Mouse (Mus musculus) midbrain, embryonic 15.5 days (tissue): Measurements from ENCODE around the gene Osgep. TPM values are rescaled to one million over a fixed set of nuclear protein-coding genes. Genes with fewer than 3 reads are reported as not detected.
"Not testable (repeated sequence)": the region's sequence is repeated elsewhere in the genome, so short reads cannot be mapped to it uniquely, and the experiment has no call there.

Source experiments
- ATAC-seq: fragments of 200-750 bp; cut with Nextera tagmentation; replicated peaks from 2 replicates; pipeline ENCODE4 v1.8.0; 2017; ENCODE audit warnings: moderate TSS enrichment
- H3K27ac ChIP-seq: fragments of 300-500 bp; sonication (generic); 2 replicates; pipeline ENCODE4 v1.5.1; 2015; ENCODE audit warnings: mild to moderate bottlenecking, inconsistent platforms
- H3K27me3 ChIP-seq: fragments of 300-500 bp; sonication (generic); replicated peaks from 2 replicates; pipeline ENCODE4 v1.6.1; 2015; ENCODE audit warnings: inconsistent platforms
- H3K36me3 ChIP-seq: fragments of 300-500 bp; sonication (generic); replicated peaks from 2 replicates; pipeline ENCODE4 v1.6.1; 2015; ENCODE audit warnings: inconsistent platforms
- H3K4me1 ChIP-seq: fragments of 300-500 bp; sonication (generic); 2 replicates; pipeline ENCODE4 v1.6.1; 2015; ENCODE audit warnings: inconsistent platforms
- H3K4me2 ChIP-seq: fragments of 300-500 bp; sonication (generic); 2 replicates; pipeline ENCODE4 v1.6.1; 2015; ENCODE audit warnings: inconsistent platforms, mild to moderate bottlenecking, moderate library complexity
- H3K4me3 ChIP-seq: fragments of 300-500 bp; sonication (generic); 2 replicates; pipeline ENCODE4 v1.5.1; 2015; ENCODE audit warnings: mild to moderate bottlenecking, inconsistent platforms
- H3K9ac ChIP-seq: fragments of 300-500 bp; sonication (generic); 2 replicates; pipeline ENCODE4 v1.6.1; 2015; ENCODE audit warnings: mild to moderate bottlenecking, inconsistent platforms
- H3K9me3 ChIP-seq: fragments of 300-500 bp; sonication (generic); 2 replicates; pipeline ENCODE4 v1.6.1; 2016; ENCODE audit warnings: inconsistent platforms
- WGBS: fragments of 180-500 bp; shearing (Covaris S2); methylation state at CpG from one replicate; pipeline ENCODE4 v1.1.7; 2015; ENCODE audit warnings: mixed read lengths; 5-methylcytosine and 5-hydroxymethylcytosine counted together
- polyA plus RNA-seq: library from polyadenylated mRNA; unstranded; fragments of >200 nt; fragmentation: Nextera tagmentation; extraction: Ambion mirVana; gene quantifications from 2 replicates; pipeline ENCODE4 v1.2.1, GENCODE M21; 2015

Gene Osgep
- polyA plus RNA-seq, 1 experiment from 2014 or later: 104 TPM

DNA sequence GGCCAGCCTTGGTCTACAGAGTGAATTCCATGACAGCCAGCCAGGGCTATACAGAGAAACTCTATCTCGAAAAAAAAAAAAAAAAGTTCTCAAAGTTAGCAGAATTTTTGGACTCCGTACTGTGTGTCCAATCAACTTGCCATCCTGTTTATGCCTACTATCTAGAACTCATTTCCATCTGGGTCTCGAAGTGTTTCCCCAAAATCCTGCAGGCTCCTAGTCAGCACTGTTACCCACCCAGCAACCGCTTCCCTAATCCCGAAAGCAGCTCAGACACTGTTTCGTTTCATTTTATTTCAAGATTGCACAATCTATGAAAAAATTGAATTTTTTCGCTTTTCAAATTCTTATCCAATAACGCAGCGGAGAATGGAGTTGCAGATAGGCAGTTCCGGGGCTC lies 30.8 kb upstream of the Osgep start:
- WGBS: 89% methylated on average over 10 of the region's 10 CpGs
- no peak for ATAC-seq

DNA sequence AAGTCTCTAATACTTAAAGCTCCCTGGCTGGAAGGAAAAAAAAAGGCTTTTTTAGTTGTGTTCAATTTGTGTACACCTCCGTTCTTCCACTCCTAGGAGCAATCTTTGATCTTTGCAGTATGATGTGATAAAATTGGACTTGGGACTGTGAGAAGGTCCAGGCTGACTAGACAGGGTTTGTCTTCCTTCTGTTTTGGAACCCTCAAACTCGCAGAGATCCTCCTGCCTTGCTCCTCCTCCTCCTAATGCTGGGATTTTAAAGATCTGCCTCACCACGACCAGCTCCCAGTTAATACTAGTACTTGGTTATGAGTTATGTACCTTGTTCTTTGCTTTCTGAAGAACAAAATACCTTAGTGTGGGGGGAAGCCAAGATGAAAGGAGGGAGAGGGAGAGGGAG lies 20.8 kb upstream of the Osgep start:
- H3K4me1 ChIP-seq: peaks cover 14% of the 10 kb centered on the region
- not testable (repeated sequence) for ATAC-seq, H3K27me3 ChIP-seq, H3K9ac ChIP-seq, H3K9me3 ChIP-seq, H3K27ac ChIP-seq, H3K36me3 ChIP-seq
- peak overlapping the region; percentile 49 for H3K4me3 ChIP-seq
- 20% methylated on average over 3 of the region's 3 CpGs for WGBS
- peak overlapping the region; percentile 55 for H3K4me2 ChIP-seq

More for the DNA sequence above, 30.8 kb upstream of the Osgep start:
- H3K27me3 ChIP-seq: no peaks in the 10 kb centered on the region
- no peak overlapping the region for H3K27ac ChIP-seq
- no peak overlapping the region for H3K4me2 ChIP-seq
- no peaks in the 10 kb centered on the region for H3K36me3 ChIP-seq
- no peak overlapping the region for H3K4me3 ChIP-seq
- no peaks in the 10 kb centered on the region for H3K9me3 ChIP-seq
- H3K4me1 ChIP-seq: no peaks in the 10 kb centered on the region
- H3K9ac ChIP-seq: no peak overlapping the region

DNA sequence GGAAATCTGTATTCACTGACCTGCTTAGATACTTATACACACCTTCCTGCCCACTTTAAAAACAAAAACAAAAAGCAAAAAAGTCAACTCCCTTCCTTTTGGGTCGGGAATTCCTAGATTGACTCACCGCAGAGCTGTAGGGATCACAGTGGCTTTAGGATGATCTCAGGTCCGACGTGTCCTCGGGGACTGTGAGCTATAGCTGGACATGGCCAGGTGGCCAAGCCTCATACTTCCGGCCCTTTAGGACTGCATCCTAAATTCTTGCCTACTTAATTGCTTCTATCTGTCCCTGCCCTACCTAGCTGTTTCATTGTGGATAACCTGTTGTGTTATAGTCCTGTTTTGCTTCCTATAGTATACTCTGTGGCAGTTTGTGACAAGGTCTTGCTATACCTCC lies 20.4 kb upstream of the Osgep start:
- Histone ChIP-seq H3K27ac (peak overlapping the region; percentile 83), H3K4me1 (peaks cover 14% of the 10 kb centered on the region), H3K4me2 (peak overlapping the region; percentile 55), H3K9ac (peak overlapping the region; percentile 26), H3K4me3 (peak overlapping the region; percentile 49)
- WGBS: 10% methylated on average over 6 of the region's 6 CpGs
- not testable (repeated sequence) for H3K36me3 ChIP-seq, H3K9me3 ChIP-seq, H3K27me3 ChIP-seq
- ATAC-seq: peak; percentile 24

DNA sequence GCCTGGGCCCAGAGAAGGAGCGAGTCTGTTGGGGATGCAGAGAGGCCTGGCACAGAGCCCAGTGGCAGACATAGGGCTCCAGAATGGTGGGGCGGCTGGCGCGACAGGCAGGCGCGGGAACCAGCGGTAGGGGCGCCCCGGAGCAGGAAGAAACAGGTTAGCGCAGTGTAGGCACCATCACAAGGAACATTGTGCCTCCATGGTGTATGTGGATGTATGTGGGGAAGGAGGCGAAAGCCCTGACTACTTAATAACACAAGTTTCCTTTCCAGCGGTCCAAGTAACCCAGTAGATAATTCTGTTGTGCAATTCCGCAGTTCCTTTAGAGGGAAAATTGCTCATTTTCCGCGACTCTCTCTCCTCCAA lies 20.0 kb upstream of the Osgep start:
- H3K27me3 ChIP-seq, H3K36me3 ChIP-seq, H3K9me3 ChIP-seq: not testable (repeated sequence)
- Histone ChIP-seq H3K4me1 (peaks cover 14% of the 10 kb centered on the region), H3K4me3 (peak overlapping the region; percentile 49), H3K27ac (peak overlapping the region; percentile 83), H3K9ac (peak overlapping the region; percentile 26), H3K4me2 (peak overlapping the region; percentile 55)
- WGBS: 0% methylated on average over 15 of the region's 15 CpGs
- ATAC-seq: peak; percentile 98

DNA sequence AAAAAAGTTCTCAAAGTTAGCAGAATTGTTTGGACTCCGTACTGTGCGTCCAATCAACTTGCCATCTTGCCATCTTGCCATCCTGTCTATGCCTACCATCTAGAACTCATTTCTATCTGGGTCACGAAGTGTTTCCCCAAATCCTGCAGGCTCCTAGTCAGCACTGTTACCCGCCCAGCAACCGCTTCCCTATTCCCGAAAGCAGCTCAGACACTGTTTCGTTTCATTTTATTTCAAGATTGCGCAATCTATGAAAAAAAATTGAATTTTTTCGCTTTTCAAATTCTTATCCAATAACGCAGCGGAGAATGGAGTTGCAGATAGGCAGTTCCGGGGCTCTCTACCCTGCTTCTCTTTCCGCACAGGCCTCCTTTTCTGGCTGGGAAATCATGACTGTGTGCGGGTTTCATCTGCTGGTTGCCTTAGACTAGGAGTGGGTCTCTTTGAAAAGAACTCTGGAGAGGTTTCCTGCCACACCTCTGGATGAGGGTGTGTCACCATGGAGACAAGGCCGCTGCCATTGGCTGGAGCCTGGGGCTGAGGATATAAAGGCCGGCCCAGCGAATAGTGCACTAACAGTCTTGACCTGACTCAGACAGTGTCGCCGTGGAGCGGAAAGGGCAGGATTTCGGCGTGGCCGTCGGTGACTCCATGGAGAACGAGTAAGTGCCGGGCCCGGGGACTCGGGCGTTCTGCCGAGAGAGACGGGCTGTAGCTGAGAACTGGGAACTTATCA lies 19.4 kb upstream of the Osgep start, which contains the start of gene Gm49342:
Gene Gm49342 (plus strand): TSS at position 586 of the 736 bp plus-strand sequence.
- Histone ChIP-seq H3K27me3 (no peaks in the 10 kb centered on the region), H3K27ac (peak within 1 kb of the TSS; percentile 83), H3K9ac (peak within 1 kb of the TSS; percentile 26), H3K4me2 (peak within 1 kb of the TSS; percentile 55), H3K4me3 (peak within 1 kb of the TSS; percentile 49), H3K9me3 (no peaks in the 10 kb centered on the region), H3K36me3 (no peaks in the 10 kb centered on the region), H3K4me1 (peaks cover 14% of the 10 kb centered on the region)
- 18% methylated on average over 31 of the region's 31 CpGs for WGBS
- peak; percentile 98 for ATAC-seq

DNA sequence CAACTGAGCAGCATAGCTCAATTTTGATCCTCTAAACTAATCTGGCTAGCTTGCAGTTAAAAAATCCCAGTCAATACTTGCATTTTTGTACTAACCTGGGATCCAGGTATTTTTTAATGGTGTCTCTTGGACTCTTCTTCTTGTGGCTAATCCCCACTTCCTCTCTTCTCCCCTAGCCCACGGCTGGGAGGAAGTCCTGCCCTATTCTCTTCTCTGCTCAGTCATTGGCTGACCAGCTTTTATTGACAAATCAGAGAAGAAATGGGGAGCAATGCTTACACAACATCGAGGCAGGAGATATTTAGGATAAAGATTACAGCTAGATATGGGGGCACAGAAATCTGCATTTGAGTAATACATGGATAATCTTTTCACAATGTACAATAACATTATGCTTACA lies 14.2 kb upstream of the Osgep start:
- peaks cover 2% of the 10 kb centered on the region for H3K4me1 ChIP-seq
- no peaks in the 10 kb centered on the region for H3K27me3 ChIP-seq
- no peaks in the 10 kb centered on the region for H3K9me3 ChIP-seq
- no peak overlapping the region for H3K4me3 ChIP-seq
- no peak overlapping the region for H3K4me2 ChIP-seq
- WGBS: 35% methylated on average over 2 of the region's 2 CpGs
- H3K27ac ChIP-seq: no peak overlapping the region
- H3K36me3 ChIP-seq: no peaks in the 10 kb centered on the region
- ATAC-seq: no peak
- no peak overlapping the region for H3K9ac ChIP-seq

DNA sequence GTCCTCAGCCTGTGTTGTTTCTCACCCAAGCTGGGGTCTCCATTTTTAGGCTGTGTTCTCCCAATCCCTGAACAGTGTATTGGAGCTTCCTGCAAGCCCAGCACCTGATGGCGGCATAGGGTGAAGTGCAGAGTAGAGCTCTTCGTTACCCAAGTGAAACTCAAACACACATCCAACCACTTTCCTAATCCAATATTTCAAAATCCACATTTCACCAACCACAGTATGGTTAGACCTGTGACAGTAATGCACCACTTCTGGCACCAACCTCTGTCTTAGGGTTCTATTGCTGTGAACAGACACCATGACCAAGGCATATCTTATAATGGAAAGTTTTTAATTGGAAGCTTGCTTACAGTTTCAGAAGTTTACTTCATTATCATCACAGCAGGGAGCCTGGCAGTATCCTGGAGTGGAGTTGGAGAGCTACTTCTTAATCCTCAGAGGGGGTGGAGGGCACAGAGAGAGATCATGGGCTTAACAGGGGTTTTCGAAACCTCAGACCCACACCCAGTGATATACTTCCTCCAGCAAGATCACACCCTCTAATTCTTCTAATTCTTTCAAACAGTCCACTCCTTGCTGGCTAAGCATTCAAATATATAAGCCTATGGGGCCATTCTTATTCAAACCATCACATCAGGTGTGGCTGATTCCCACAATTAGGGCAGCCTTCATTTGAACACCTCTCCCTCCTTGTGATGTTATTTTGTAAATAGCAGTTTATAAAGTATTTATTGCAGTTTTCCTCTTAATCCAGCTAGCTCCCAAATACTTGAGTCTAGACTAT lies 13.6 kb upstream of the Osgep start:
- no peak overlapping the region for H3K27ac ChIP-seq
- 82% methylated on average over 3 of the region's 3 CpGs for WGBS
- no peak for ATAC-seq
- H3K9ac ChIP-seq: no peak overlapping the region
- no peaks in the 10 kb centered on the region for H3K9me3 ChIP-seq
- H3K4me2 ChIP-seq: no peak overlapping the region
- no peaks in the 10 kb centered on the region for H3K4me1 ChIP-seq
- H3K27me3 ChIP-seq: no peaks in the 10 kb centered on the region
- H3K4me3 ChIP-seq: no peak overlapping the region
- no peaks in the 10 kb centered on the region for H3K36me3 ChIP-seq

DNA sequence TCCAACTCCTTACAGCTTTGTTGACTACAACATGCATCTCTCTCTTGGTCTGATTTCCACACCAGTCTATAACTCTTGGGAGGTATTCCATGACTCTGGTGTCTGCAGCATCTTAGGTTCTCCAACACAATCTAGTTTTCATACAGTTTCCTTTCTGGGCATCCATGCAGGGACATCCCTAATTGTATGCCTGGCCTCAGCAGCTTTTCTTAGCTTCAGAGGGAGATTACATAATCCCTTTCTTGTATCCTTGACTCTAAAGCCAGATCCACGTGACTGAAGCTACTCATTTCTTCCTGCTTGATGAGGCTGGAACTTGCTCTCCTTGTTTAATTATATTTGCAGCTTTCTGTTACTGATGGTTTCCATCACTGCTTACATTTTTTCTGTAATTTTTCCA lies 12.0 kb upstream of the Osgep start:
- Histone ChIP-seq H3K4me3 (no peak overlapping the region), H3K27ac (no peak overlapping the region), H3K27me3 (no peaks in the 10 kb centered on the region), H3K36me3 (no peaks in the 10 kb centered on the region), H3K4me1 (peaks cover 5% of the 10 kb centered on the region), H3K9me3 (no peaks in the 10 kb centered on the region), H3K4me2 (no peak overlapping the region), H3K9ac (no peak overlapping the region)
- WGBS: 57% methylated on average over 1 of the region's 1 CpGs
- ATAC-seq: no peak

DNA sequence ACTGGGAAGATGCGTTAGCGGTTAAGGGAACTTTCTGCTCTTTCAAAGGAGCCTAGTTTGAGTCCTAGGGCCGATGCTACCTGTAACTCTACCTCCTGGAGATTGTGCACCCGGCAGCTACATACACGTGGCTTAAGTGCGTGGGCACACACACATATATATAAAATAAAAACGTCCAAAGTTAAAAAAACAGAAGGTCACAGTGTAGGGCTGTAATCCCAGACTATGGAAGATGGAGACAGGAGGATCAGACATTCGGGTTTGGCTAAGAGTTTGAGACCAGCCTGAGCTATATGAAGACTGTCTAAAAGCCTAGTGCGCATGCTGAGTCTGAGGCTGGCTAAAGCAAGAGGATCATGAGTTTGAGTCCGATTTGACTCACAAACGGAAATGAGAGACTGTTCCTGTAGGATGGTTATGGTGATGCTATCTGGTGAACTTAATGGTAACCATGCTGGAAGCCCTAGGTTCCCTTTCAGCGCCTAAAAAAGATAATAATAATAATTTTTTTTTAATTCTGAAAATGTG lies 6.9 kb upstream of the Osgep start:
- no peaks in the 10 kb centered on the region for H3K27me3 ChIP-seq
- 12% methylated on average over 12 of the region's 12 CpGs for WGBS
- no peak for ATAC-seq
- peaks cover 13% of the 10 kb centered on the region for H3K36me3 ChIP-seq
- H3K9ac ChIP-seq: peak overlapping the region; percentile 40
- H3K4me1 ChIP-seq: peaks cover 31% of the 10 kb centered on the region
- H3K27ac ChIP-seq: peak overlapping the region; percentile 84
- H3K9me3 ChIP-seq: no peaks in the 10 kb centered on the region
- H3K4me3 ChIP-seq: peak overlapping the region; percentile 88
- H3K4me2 ChIP-seq: peak overlapping the region; percentile 61

DNA sequence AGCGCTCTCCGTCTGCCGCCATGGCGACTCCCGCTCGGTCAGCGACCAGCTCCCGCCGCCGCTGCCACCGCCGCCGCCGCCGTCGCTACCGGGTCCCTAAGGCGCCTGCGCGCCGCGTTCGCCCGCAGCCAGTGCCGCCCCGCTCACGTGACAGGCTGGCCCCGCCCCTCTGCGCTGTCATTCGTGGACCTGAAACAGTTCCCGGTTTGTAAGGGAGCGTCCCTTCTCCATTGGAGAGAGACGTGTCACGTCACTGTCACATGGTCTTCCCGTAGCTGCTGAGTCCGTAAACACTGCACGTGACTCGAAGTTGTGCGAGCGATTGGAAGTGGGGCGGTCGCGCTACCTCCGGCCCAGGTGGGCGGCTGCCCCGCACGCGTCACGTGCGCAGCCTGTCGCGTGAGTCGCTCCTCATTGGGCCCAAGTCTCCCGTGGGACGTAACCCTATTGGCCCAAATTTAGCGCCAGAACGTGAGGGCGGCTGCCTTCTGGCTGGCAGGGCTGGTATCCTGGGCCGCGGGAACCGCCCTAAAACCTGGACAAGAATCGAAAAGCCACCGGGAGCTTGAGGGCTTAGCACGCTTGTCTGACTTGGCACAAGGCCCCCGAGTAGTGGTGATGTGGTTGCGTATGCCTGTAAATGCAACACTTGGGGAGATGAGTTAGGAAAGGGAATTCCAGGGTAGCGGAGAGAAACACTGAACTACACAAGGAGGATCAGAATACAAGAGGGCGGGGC lies 6.2 kb upstream of the Osgep start, which contains the start of the genes Pip4p1 and Pnp:
Gene Pip4p1 (minus strand): TSS at position 103 of the 739 bp plus-strand sequence.
Gene Pnp (plus strand): TSS at position 329 of the 739 bp plus-strand sequence.
- under 1% methylated on average over 66 of the region's 68 CpGs for WGBS
- Histone ChIP-seq H3K4me3 (peak within 1 kb of the TSS; percentile 88), H3K27ac (peak within 1 kb of the TSS; percentile 84), H3K4me1 (peaks cover 37% of the 10 kb centered on the region), H3K36me3 (peaks cover 19% of the 10 kb centered on the region), H3K9me3 (no peaks in the 10 kb centered on the region), H3K4me2 (peak within 1 kb of the TSS; percentile 78), H3K9ac (peak within 1 kb of the TSS; percentile 93), H3K27me3 (no peaks in the 10 kb centered on the region)
- peak; percentile 100 for ATAC-seq

DNA sequence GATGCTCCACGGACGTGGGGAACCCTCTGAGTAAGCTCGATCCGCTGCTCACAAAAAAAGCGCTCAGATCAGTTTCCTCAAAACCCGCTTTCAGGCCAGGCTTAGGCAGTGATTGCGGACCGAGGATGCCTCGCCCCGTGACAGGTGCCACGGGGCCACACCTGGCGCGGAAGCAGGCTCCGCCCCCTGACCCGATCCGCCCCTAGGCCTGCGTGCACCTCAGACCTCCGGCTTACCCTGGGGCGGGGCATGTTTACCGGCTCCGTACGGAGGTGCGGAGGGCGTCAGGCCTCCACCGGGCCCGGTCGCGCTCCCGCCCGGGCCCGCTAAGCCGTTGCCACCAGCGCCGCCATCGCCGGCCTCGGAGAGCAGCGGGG lies 5.7 kb upstream of the Osgep start:
- Histone ChIP-seq H3K36me3 (peaks cover 19% of the 10 kb centered on the region), H3K9ac (peak overlapping the region; percentile 93), H3K27me3 (no peaks in the 10 kb centered on the region), H3K9me3 (no peaks in the 10 kb centered on the region), H3K4me3 (peak overlapping the region; percentile 88), H3K4me2 (peak overlapping the region; percentile 78), H3K4me1 (peaks cover 42% of the 10 kb centered on the region), H3K27ac (peak overlapping the region; percentile 82)
- ATAC-seq: peak; percentile 60
- WGBS: under 1% methylated on average over 38 of the region's 38 CpGs

DNA sequence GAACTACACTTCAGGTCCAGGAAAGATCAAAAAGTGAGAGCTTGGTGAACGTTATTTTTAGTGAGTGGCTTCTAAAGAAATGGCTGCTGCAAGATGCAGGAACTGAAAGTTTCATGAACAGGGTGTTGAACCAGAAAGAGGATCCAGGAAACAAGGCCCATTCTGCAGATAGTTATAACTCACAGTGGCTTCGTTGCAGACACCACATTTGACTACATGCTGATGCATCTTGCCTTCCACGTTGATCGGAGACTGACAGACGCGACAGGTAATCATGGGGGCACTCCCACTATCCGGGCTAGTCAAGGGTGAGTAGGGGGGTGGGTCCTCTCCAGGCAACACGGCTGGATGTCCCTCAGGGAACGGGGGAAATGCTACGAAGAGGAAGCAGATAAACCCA lies 5.3 kb upstream of the Osgep start:
- H3K4me1 ChIP-seq: peaks cover 42% of the 10 kb centered on the region
- no peak for ATAC-seq
- no peaks in the 10 kb centered on the region for H3K27me3 ChIP-seq
- H3K4me2 ChIP-seq: peak overlapping the region; percentile 78
- H3K36me3 ChIP-seq: peaks cover 19% of the 10 kb centered on the region
- peak overlapping the region; percentile 93 for H3K9ac ChIP-seq
- H3K27ac ChIP-seq: peak overlapping the region; percentile 82
- H3K4me3 ChIP-seq: peak overlapping the region; percentile 88
- WGBS: 16% methylated on average over 10 of the region's 10 CpGs
- H3K9me3 ChIP-seq: no peaks in the 10 kb centered on the region
